Mouse (Mus musculus) neutrophil, adult 65 days (primary cell): Measurements from ENCODE around the gene C530025M09Rik. TPM values are rescaled to one million over a fixed set of nuclear protein-coding genes. Genes with fewer than 3 reads are reported as not detected.

Source experiments
- total RNA-seq: library from RNA; stranded (reverse); gene quantifications from 2 replicates; pipeline ENCODE4 v1.2.4, GENCODE M21; 2023

C530025M09Rik gene
- not detected in 2 replicates for total RNA-seq

DNA sequence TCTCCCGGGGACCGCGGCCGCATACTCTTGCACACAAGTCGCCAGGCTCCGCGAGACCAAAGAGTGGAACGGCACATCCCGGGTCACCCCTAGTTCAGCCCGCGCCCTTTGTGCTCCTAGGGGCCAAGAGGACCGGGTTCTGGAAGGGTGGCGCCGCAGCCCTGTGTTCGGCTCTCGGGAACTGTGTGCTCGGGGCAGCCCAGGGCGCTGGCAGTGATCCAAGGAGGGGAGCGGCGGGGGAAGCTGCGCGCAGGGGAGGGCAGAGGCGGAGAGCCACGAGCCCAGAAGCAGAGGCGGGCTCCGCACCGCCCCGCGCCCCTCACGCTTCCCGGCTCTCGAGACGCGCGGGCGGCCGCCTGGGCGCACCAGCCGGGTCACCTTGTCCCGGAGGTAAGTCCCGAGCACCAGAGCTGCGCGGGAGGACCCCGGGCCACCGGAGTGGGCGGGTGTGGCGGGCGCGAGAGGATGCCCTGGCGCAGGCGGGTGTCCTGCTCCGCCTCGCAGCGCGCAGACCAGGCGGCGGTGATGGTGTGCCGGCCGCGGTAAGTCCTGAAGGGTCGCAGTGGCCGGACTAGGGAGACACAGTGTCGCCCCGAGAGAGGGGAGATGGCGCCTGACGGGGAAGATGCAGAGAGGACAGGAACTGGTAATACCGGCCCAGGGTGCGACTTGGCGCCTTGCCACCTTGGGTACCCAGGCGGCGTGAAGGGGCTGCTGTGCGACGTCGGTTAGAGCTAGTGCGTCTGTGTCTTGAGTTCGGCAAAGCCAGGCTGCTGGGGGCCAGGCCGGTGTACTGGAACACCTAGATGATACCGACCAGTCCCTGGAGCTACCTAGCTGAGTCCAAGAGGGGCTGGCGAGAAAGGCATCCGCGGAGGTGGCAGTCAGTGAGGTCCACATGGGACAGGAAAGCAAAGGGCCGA, at the start of gene C530025M09Rik:
TSS of gene C530025M09Rik (minus strand) at position 678 of the 923 bp plus-strand sequence.

DNA sequence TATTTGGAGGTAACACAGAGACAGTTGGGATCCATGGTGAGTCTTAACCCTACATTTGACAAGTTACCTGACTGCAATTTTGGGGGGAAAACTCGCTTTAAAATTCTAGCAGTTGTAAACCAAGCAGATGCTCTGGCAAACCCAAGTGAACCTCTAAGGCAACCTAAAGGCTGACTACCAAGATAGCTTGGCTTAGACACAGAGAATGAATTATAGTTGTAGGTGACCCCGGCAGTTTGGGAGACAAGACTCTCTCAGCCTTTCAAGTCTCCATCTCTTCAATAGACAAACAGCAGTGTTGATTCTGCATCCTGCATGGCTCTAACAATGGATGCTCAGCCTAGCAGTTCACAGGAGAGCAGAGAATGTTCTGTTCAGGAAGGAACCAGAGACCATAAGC, 2.1 kb downstream of the C530025M09Rik start, which contains the start of gene Syndig1:
TSS of gene Syndig1 (plus strand) at position 301 of the 400 bp plus-strand sequence.

Other genes with a start within 250 kb of the C530025M09Rik start
- not detected in 2 replicates for gene Syndig1, start 2.0 kb downstream of the C530025M09Rik start, total RNA-seq